Mouse (Mus musculus) layer of hippocampus, adult 9-11 months (tissue): Measurements from ENCODE around the gene Atad3a.
A peak's percentile ranks its signal among the peaks of the same experiment; 100 is the strongest.
"Not testable (repeated sequence)": the region's sequence is repeated elsewhere in the genome, so short reads cannot be mapped to it uniquely, and the experiment has no call there.

Experiments used
- DNase-seq: peaks from one replicate; pipeline ENCODE4 v3.0.0; 2022

Atad3a gene

DNA sequence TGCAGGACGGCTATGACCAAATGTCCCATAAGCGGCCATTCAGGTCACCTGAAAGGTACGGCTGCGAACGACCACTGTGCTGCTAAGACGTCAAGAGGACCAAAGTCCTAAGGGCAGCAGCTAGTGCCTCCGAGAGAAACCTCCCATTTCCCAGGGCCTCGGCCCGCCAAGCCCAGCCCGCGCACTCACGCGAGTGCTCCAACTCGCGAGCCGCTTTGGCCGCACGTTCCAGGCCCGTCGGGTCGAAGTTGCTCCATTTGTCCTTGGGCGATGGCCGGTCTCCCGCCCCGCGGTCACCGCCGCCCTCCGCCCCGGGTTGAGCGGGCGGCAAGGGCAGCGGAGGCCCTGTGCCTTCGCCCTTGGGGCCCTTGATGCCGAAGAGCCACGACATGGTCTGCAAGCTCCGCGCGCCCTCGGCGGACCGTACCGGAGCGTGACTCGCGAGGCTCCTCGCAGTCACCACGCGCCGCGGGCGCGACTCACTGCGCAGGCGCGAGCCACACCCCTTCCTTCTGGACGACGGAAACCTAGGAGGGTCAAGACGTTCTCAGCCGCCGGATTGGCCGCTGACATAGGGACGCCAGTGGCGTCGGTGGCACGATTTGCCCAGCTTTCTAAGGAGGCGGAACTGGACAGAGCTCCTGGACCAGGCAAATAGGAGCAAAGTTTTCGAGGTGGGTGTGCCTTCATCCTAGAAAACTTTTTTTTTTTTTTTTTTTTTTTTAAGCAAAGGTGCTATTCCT is at the start of gene Atad3a:
Atad3a (minus strand) TSS at position 481 of the 743 bp plus-strand sequence.
- peak; percentile 96 for DNase-seq

DNA sequence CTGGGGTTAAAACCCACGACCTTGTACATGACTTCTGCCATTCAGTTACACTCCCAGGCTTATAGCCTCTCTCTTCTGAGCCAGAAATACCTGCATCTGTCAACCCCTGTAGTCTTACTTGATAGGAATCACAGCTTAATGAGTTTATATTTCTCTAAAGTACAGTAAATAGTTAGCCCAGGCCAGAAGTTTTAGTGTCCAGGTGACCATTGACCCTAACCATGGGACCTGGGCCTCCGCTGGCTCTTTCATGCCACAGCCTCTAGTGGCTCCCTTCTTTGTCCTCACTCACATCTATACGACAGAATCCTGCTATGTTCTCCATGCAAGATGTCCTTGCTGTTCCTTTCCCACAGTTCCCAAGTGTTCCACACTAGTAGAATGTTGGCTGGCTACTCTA is 46.9 kb upstream of the Atad3a start:
- DNase-seq, result no peak

DNA sequence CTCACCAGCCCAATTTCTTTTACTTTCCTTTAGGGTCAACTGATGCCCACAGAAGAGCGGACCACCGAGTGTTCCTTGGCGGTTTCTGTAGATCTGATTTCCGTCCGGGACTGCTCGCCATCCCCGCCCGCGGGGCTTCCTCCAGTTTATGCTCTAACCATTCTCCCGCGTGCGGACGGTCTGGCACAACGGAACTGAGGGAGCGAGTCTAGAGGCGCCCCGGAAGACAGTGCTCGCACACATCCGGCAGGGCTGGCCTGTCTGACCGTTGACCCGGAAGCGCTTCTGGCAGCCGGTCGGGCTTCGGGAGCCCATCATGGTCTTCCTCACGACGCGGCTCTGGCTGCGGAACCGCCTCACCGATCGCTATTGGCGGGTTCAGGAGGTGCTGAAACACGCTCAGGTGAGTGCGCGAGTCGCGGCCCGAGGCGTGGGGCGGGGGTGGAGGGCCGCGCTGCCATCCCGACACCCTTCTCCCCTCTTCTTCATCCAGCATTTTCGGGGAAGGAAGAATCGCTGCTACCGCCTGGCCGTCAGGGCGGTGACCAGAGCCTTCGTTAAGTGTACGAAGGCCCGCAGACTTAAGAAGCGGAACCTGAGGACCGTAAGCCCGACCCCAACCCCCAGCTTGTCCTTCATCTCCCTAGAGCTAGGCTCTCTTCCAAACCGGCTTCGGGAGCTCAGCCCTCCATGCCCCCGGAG is 42.6 kb upstream of the Atad3a start:
- DNase-seq, result peak; percentile 92

DNA sequence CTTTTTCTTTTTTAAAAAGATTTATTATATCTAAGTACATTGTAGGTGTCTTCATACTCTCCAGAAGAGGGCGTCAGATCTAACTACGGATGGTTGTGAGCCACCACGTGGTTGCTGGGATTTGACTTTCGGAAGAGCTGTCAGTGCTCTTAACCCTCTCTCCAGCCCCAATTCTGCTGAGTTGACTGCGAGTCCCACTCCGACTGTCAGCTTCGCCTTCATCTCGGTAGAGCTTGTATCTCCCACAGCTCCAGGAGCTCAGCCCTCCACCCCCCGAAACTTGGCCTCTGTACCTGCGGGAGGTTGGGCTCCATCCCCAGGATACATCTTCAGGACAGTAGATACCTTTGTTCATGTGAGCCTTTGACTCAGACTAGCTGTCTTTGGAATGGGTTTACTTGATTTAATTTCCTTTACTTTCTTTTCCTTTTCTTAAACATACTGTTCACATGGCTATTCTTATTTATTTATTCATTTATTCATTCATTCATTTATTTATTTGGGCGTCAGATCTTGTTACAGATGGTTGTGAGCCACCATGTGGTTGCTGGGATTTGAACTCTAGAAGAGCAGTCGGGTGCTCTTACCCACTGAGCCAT is 41.9 kb upstream of the Atad3a start, which contains the start of gene Mrpl20:
Mrpl20 (plus strand) TSS at position 138 of the 599 bp plus-strand sequence.
- DNase-seq, result no peak

DNA sequence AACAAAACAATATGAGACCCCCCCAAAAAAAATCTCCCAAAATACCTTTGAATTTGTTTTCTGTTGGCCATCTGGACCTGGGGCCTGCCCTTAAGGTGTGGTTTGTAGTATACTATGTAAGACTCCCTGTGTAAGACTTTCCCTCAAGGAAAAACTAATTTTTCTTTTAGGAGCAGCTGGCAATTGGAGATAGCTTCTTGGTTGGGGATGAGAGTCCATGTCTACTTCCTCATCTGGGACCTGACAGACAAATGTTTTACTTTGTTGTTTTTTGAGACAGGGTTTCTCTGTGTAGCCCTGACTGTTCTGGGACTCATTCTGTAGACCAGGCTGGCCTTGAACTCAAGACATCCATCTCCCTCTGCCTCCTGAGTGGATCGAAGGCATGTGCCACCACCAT is 41.2 kb upstream of the Atad3a start:
- no peak for DNase-seq

DNA sequence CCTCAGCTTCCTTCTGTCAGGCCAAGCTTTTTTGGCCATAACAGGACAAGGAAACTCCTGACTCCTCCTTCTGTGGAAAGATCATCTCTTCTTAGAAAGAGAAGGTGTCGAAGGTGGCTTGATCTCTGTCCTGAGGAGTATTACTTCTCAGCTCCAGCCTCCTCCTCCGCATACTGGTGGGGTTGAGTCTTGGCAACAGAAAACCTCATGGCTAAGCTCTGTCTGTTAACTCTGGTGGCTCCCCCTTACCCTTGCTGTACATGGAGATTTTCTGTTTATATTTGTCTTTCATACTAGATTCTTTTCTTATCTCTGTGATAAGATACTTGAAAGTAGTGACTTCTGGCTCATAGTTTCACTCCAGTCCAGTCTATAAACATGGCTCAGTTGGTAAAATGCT is 32.8 kb upstream of the Atad3a start:
- DNase-seq, result no peak

DNA sequence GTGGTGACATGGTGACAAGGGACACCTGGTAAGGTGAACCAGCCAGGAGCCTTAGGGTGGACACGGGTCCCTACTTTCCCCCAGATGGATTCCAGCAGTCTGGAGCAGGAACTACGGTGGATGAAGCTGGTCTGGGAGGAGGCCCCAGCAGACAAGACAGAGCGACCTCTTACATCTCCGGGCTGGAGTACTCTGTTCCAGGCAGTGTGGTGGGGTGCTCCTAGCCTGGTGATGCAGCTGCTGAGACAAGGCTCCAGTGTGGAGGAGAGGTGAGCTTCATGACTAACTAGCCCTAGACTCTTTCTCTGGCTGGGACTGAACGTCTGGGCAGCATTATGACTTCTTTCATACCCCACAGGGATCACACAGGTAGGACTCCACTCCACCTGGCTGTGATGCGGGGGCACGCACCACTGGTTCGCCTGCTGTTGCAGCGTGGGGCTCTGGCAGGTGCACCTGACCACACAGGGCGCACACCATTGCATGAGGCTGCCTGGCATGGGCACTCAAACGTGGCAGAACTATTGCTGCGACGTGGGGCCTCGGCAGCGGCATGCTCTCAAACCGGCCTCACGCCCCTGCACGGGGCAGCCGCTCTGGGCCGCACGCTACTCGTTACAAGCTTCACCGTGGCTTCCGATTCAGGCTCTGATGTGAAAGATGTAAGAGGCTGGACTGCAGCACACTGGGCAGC is 30.5 kb upstream of the Atad3a start:
- DNase-seq, result no peak

DNA sequence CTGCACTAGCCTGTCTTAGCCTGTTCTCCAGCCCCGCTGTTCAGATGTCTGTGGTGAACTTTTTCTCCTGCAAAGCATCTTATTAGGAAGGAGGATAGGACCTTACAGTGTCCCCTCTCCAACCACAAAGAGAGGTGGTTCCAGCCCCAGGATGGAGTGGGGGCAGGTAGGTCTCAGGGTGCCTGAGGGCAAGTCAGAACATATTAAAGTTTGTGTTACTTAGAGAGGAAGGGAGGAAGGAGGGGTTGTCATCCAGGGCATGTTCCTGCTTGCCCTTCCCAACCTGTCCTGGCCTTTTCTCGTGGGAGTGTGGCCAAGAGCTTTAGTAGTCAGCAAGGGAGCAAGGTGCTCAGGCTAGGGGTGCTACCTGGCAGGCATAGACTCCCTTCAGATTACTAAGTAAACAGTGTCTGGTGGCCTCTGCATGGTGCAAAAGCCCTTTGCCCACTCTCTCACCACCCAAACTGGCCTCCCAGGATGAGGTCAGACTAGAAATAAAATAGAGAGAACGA is 29.8 kb upstream of the Atad3a start:
- no peak for DNase-seq

DNA sequence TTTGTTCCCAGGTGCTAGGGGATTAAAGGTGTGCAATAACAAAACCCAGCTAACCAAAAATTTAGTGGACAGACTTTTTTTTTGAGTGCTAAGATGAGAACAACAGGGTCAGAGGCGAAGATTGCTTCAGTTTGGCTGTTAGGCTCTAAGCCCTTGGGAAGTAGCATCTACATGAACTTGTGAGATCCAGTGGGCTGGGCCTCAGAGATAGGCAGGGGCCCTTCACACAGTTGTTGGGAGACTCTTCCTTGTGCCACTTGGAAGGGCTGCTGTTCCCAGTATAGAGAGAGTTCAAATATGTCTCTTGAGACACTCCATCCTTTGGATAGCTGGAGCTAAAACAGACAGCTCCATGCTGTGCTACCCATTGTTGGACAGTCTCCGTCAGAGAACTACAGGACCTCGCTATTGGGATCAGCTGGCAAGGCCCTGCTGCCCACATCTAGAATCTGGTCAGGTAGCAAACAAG is 29.2 kb upstream of the Atad3a start, which contains the start of gene Ankrd65:
Ankrd65 (plus strand) TSS at position 419 of the 469 bp plus-strand sequence.
- DNase-seq, result no peak

DNA sequence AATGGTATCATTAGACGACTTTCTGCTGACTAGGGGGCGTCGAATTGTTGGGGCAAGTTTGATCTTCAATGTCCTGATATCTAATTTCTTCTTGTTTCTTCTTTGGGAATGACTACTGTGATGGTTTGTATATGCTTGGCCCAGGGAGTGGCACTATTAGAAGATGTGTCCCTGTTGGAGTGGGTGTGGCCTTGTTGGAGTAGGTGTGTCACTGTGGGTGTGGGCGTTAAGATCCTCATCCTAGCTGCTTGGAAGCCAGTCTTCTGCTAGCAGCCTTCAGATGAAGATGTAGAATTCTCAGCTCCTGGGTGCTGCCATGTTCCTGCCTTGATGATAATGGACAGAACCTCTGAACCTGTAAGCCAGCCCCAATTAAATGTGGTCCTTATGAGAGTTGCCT is 27.9 kb upstream of the Atad3a start:
- DNase-seq, result not testable (repeated sequence)

DNA sequence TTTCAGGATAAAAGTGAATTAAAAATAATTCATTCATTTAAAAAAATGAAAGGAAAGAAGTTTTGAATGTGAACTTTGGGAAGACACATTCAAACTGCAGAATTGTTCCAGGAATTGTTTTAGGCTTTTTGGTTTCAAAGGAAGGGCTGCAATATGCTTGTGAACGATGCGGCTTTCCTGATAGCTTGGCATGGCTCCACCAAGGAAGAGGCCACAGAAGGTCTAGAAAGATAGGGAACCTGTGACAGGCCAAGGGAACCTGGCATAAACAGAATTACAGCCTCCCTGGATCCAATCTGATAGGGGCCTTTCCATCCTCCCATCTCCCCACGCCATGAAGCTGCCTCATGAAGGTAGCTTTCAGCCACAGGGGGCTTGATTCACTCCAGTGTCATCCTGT is 27.4 kb upstream of the Atad3a start:
- DNase-seq, result no peak

DNA sequence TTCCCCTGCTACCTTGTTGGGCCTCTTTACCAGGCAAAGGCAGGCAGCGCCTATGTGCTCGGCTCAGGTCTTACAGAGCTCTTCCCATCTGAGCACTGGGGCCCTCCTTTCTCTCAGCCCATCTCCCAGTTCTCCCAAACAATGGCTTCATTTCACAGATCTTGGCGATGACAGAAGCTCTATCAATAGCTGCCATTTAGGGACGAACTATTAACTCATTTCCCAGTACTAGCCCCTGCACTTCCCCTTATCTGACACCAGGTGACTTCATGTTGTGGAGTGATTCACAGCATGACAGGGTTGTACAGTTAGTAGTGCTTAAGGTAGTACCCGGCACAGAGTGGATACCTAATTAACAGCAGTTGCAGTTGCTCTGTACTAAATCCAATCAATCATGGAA is 24.9 kb upstream of the Atad3a start, which contains the start of gene Tmem88b:
Tmem88b (minus strand) TSS at position 56 of the 400 bp plus-strand sequence.
- peak; percentile 75 for DNase-seq

DNA sequence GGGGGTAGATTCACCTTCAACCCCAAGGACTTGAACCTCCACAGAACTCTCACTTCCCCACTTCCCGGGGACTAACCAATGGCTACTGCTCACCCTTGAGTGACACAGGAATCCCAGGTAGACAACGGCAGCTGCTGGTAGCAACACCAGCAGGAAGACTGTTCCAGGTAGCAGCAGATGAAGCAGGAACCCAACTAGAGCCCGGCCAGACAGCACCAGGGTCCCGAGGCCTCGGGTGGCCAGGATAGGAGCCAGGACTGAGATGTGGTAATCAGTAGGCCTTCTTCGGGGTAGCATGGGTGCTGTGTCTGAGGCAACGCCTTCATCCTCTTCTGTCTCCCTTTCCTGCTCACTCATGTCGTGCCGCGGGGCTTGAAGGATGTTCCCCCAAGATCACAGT is 24.4 kb upstream of the Atad3a start:
- DNase-seq, result no peak

DNA sequence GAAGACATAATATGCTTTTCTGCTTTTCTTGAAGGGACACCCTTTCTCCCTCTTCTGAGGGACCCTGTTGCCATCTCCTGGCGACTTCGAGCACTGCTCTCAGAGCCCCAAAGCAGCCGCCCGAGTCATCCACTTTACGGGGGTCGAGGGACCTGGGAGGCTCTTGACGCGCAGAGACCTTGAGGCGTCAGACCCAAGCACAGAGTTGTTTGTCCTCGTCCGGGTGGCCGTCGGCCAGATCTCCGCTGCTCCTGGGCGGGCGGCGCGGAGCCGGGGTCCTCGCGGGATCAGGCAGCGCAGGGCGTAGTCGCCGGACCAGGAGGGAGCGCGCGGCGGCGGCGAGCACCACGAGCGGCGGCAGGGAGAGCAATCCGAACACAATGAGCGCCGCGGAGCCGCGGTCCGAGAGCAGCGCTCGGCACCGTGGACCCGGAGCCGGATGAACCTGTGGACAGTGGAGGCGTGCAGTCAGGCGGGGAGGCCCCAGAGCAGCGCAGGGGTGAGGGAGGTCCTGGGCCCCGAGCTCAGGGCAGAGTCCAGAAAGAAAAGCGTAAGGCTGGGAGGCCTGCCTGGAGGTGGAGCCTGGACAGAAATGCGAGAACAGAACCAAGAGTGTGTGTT is 23.3 kb upstream of the Atad3a start:
- DNase-seq, result peak; percentile 64

DNA sequence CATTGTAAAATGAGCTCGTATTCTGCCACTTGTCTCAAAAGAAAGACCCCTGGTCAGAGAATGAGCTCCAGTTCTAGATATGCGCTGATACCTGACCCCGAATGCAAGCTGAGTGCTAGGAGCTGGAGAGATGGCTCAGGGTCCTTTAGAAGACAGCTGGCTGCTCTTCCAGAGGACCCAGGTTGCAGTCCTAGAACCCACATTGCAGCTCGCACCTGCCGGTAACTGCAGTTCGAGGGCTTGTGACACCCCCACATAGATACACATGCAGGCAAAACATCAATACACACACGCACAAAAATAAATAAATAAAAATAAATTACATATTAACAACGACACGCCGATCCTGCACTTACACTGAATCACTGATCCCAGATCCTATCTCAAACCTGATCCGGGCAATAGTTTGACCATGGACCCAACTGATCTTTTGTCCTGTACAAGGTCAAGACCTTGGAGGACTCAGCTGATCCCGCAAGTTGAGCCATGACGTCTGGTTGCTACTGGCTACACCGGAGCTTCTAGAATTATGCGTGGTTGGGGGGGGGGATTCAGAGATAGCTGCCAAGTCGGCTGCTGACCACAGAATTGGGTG is 22.7 kb upstream of the Atad3a start:
- DNase-seq, result no peak

DNA sequence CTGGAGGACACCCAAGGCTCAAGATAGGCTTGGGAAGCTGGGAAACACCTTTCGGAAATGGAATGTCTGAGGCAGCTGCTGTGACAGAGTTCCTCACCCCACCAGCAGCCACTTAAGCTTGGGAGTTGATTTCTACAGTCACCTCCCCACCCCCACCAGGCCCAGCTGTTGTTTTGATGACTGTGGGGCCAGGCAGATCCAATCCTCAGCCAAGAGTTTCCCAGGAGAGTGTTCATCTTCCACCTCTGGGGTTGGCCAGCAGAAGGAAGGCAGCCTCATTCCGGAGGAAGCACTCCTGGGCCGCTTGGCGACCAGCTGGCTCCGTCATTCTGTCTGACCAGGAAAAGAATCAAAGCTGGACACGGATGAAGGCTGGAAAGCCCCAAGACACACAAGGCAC is 20.0 kb upstream of the Atad3a start:
- DNase-seq, result no peak

DNA sequence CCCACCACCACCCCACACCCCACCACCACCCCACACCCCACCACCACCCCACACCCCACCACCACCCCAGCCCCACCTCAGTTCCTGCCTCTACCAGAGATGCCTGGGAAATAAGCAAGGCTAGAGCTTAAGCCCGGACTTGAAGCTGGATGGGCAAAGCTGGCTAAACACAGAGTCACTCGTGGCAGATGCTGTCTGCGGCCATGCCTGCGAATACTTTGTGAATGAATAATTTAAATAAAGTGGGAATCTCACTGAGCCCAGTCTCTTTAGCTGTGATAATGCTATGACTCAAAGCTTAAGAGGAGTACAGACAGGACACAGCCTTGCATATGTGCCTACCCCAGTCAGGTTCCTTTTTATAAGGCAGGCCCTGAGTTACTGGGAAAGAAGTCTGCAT is 18.6 kb upstream of the Atad3a start:
- DNase-seq, result no peak

DNA sequence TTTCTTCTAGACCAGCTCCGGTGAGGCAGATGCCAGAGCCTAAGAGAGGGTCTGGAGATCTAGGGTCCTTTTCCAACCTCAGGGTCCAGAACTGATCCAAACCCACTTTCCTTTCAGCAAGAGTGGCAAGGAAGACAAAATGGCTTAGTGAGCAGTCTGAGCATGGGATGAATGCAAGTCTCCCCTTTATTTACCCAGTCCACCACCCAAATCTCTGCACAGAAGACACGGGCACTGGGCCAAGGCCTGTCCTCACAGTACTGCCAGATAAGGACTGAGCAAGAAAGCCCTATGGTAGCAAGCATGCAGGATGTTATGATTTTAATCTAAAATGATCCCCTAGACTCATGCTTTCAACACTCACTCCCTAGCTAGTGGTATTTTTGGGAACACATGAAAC is 16.9 kb upstream of the Atad3a start:
- no peak for DNase-seq

DNA sequence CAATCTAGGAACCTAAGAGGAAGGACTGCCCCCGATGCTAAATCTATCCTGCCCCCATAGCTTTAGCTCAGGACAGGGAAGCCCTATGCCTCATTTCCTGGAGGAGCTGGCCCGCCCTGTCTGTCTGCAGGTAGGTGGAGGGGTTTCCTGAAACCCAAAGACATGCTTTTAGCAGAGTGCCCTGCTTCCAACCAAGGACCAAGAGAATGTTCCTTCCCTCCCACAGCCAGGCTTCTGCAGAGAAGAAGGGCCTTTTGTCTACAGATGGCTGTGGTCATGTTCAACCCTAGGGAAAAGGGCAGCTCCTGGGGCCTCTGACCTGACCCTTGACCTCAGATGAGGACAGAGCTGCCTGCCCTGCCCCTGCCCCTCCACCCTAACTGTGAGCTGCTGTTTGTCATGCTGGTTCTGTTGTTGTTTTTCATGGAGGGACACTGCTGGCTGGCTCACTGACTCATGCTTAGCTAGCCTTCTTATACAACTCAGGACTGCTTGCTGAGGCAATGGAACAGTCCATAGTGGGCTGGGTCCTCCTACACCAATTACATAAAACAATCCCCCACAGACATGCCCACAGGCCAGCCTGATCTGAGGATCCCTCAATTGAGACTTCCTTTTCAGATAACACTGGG is 15.9 kb upstream of the Atad3a start:
- peak; percentile 47 for DNase-seq

DNA sequence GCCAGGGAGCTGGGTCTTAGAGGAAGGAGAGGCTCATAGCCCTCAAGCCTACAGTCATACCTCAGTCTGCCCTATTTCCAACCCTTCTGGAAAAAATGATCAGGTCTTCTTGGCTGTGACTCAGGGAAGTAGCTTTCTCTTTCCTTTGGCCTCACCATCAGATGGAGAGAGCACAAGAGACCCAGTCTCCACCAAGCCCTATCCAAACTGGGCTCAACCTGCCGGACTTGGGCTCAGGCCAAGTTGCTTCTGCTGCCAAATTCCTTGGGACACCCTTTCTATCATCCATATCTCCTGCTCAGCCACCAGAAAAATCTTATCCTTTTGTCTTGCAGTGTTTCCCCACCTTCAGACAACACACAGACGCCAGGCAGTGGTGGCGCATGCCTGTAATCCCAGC is 15.0 kb upstream of the Atad3a start:
- no peak for DNase-seq

DNA sequence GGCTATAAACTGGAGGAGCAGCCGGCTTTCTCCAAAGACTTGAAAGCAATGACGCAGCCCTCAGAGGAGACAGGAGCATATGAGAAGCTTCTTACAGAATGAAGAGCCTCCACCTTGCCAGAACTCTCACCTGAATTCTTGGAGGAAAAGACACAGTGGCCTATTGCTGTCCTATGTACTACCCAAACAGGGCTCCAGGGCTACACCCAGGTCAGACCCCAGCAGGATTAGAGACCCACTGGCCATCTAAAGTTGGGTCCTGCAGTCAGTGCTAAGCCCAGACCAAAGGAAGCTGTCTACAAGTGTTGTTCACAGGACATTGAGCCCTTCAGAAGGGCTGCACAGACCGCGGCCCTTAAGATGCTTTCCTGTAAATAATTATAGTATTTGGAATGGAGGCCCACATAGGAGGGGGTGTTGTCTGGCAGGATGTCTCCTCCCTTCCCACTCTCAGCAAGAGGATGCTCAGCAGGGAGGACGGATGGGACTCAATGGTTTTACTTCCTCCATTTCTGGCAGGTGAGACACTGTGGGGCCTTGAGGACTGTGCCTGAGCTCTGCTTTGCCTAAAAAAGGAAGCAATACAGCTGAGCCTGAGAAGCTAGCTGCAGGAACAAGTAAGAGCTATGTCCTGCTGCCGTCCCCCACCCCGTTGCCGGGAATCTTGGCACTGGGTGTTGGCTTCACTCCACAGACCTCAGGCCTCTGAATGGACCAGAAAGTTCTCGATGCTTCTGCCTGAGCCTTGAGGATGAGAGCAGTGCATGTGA is 14.3 kb upstream of the Atad3a start:
- peak; percentile 65 for DNase-seq
